Mouse (Mus musculus) cerebellum, postnatal 25 days (tissue): ENCODE results near the gene Mocs1.

ENCODE experiments used
- DNase-seq, 2 experiments: peaks; one replicate each; pipeline ENCODE4 v3.0.0; 2021; ENCODE audit warnings: mixed read lengths in 2 of 2

Gene Mocs1

DNA sequence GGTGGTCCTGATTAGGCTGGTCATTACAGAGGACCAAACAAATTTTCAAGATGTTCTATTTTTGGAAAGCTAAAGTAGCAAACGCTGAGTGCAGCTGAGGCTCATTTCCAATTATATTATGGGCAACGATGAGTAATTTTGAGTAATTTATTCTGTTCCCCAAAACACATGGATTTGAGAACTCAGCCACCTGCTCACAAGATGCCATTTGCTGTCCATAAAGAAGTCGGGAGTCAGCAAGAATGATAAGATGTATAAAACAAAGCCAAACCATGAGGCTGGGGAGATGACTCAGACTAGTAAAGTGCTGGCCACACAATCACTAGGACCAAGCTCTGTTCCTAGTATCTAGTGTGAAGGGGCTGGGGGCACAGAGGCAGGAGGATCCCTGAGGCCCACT is 56.3 kb downstream of the Mocs1 start:
- no peak for DNase-seq

DNA sequence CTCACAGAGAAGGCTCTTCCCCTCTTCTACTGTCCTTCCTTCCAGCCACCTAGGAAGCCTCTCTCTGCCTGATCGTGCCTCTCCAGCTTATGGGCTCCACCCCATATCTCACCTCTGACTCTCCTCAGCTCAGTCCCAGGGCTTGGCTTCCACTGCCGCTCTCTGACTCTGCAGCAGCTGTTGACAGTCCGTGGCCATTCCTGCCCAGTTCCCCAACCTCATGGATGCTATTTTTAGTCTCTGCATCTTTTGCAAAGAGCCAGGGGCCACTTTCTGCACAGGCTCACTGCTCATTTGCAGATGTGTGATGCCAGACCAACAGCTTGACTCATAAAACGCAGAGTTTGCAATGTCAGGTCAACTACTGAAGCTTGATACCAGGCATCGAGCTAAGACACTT is 60.9 kb downstream of the Mocs1 start:
- no peak for DNase-seq

DNA sequence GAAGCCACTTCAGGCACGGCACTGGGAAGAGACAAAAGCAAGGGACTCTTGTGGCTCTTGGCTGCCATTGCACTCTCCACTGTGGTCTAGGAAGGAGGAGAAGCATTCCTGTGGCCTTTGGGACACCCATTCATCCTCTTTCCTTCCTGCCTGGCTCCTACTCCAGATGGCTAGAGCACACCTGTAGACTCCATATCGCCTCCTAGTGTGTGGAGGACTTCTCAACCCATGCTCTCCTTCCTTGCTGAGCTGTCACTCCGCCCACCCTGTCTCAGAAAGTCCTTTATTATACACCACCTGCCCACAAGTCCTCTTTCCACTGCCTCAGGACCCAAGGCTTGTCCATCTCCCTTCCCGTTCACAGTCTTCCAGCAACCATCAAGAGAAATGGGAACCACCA is 65.1 kb downstream of the Mocs1 start:
- no peak for DNase-seq

DNA sequence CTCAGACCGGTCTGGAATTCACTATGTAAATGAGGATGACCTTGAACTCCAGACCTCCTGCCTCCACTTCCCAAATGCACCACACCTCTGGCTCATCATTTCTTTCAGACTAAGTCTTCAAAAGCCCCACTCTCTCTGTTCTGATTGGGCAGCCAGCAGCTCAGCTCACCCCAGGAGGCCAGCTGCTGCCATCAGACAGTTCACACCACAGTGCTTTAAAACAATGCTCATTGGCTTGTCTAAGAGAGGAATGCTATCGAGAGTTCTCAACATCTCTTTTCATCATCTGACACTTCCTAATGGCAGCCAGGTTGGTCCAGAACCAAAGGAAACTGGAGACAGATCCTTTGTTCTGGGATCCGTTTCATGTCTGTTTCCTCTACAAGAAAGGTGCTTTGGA is 70.0 kb downstream of the Mocs1 start:
- DNase-seq = no peak

DNA sequence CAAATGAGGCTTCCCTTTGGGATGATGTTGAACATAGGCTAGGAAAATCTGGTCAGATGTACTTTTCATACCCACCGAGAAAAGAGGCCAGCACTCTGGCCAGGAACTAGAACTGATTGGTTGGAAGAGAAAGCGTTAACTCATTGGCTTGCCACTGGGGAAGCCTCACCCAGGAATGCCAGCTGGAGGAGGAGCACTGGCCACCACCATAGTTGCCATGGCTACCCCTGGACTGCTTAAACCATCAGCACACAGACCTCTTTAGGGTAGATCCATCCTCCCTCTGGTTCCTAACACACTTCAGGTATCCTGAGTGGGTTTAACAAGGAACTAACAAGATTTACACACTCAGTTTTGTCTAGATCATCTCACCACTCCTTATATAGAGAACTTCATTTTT is 71.5 kb downstream of the Mocs1 start:
- DNase-seq = no peak

DNA sequence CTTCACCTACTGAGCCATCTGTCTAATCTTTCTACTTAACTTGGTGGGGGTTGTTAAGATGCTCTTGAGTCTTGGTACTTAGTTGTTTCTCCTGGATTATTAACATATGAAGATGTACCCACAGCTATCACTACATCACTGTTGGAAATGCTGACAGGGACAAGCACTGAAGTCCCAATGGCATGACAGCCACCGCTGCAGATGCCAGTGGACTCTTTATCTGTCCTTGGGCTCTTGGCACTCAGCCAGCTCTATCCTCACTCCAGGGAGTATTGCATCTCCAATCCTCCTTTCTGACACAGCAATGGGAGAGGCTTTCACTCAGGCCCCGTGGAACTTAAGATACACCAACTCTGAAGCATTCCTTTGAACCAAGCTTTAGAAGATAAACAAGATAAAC is 72.1 kb downstream of the Mocs1 start:
- peak in 1 of 2 experiments; percentile 55 for DNase-seq

DNA sequence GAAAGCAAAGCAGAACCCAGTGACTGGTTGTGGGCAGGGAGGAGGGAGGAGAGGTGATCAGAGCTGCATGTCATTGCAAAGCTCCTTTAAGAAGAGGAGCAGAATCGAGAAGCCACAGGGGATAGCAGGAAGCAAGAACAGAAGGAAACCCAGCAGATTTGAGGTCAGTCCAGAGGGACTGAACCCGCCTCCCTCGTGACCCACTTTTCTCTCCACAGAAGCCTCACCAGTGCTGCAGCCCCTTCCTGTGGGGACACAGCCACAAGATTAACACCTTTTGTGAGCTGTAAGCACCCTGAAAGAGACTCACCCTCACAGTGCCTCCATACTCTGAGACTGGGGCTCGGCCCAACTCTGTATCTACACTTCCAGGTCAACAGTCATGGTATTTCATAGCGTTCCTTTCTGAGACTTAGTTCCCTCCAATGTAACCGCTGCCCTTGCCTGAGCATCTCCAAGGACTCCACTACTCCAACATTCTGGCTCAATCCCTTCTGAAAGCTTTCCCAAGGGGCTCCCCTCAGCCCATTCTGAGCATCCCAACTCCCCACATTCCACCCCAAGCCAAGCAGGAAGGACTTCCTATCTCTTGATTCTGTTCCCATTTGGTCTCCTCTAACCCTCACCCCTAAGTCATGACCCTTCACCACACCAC is 75.2 kb downstream of the Mocs1 start:
- DNase-seq = peak; percentile 73 to 80
